Mouse (Mus musculus): Measurements from ENCODE around the gene Gm20518.

Gene Gm20518

DNA sequence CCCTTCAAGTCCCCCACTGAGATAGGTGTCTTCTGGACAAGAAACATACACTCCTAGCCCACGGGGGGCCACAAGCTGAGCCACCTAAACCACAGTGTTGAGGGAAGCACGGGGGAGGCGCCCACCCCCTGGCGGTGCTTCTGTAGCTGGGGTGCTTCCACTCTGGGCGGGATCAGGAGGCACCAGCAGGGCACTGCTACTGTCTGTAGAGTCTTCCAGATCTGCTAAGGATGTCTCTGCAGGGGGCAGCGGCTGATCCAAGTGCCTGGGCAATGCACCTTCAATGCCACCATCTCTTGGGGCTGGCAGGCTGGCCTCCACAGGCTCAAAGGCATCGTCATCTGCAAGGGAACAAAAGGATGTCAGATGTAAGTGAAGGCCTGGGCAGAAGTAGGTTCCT, 49.0 kb downstream of the Gm20518 start:
- DNase-seq (ENCODE audit: low spot score): no peak

GRCm38 (mm10) chr16:17839976-17840375, 51.5 kb downstream of the Gm20518 start:
- DNase-seq (ENCODE audit: low spot score): no peak

- no peak for DNase-seq (ENCODE audit: low spot score)
Observed at GRCm38 (mm10) chr16:17838051-17838450, 53.4 kb downstream of the Gm20518 start, which contains the start of gene Car15. Gene Car15, minus strand, starts transcription at chr16:17838364.

GRCm38 (mm10) chr16:17835481-17835880, 56.0 kb downstream of the Gm20518 start:
- no peak for DNase-seq (ENCODE audit: low spot score)

DNA sequence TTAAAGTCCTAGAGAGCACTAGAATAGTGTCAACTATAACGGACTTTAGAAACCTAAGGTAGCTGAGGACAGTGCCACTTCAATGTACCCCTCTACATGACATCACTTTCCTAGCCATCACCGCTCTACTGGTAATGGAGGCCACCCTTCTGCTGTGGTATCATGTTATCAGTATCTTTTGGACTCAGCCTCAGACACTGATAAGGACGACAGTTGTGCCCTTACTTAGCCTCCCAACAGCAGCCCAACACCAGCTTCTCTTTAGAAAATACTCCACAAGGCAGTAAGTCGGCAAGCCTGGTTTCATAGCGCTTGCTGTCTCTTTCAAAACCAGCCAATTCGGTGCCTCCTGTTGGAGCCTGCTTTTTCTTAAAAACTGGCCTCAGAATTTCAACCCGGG, 56.9 kb downstream of the Gm20518 start:
- no peak for DNase-seq (ENCODE audit: low spot score)

- no peak for DNase-seq (ENCODE audit: low spot score)
Observed at GRCm38 (mm10) chr16:17833681-17834399, 57.6 kb downstream of the Gm20518 start.

DNA sequence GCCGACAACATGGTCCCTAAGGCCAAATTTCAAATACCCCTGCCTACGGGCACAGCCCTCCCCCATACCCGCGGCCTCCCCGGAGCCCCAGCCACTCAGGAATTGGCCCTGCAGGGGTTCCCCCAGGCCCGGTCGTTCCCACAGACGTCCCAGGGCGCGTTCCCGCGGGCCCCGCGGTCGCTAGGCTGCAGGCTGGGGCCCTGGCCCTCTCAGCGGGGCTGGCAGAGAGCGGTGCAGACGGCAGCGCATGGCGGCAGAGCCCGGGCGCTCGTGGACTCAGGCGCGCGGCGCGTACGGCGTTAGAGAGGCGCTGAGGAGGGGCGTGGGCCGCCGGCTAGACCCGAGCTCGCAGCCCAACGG, 58.2 kb downstream of the Gm20518 start:
- no peak for DNase-seq (ENCODE audit: low spot score)

GRCm38 (mm10) chr16:17832821-17833220, 58.6 kb downstream of the Gm20518 start, which contains the start of gene B830017H08Rik:
Gene B830017H08Rik, plus strand, starts transcription at chr16:17833121.
- DNase-seq (ENCODE audit: low spot score): no peak

DNA sequence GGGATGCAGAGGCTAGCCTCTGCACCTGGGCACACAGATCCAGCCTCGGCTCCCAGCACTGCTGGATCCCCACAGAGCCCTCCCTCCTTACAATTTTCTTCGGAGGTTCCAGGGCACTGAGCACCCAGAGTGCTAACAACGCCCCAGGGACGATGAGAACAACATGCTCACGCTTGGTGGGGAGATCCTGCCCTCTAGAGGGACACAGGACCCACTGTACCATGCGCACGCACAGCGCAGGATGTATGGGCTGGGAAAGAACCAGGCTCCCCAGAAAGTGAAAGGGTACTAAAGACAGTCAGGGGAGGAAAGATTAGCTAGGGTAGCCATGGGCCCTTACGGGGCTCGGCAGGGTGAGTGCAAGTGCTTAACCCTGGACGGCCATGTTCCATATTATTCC, 59.7 kb downstream of the Gm20518 start:
- no peak for DNase-seq (ENCODE audit: low spot score)

GRCm38 (mm10) chr16:17830385-17831178, 60.9 kb downstream of the Gm20518 start:
- DNase-seq (ENCODE audit: low spot score): no peak

DNA sequence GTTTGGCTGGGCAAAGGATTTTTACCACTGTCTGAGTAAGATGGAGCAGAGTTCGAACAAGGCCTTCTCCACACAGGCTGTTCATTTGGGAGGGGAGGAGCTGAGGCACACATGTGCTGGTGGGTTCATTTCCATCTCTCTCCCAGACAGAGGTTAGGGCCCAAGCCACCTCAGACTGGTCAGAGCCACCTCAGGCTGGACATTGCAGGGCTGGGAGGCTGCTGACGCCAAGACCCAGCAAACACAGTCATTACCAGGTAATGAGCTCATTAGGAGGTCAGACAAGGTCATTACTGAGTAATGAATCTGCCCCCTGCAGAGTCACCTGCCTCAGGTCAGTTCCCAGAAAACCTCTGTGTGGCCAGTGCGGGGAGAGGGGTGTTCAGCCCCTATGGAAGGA, 62.6 kb downstream of the Gm20518 start:
- DNase-seq (ENCODE audit: low spot score): no peak

DNA sequence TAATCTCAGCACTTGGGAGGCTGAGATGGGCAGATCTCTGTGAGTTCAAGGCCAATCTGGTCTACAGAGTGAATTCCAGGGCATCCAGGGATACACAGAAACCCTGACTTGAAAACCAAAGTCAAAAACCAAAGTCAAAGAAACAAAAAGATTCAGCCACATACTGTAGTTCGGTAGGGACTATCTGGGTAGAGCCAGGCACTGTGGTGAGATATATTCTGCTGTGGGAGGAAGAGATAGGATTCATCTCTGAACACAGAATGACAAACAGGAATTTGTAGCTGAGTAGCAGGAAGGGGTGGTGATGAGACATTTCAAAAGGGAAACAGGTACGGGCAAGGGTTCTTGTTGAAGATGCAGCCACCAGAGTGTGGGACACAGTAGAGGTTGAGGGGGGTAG, 63.2 kb downstream of the Gm20518 start:
- DNase-seq (ENCODE audit: low spot score): no peak

DNA sequence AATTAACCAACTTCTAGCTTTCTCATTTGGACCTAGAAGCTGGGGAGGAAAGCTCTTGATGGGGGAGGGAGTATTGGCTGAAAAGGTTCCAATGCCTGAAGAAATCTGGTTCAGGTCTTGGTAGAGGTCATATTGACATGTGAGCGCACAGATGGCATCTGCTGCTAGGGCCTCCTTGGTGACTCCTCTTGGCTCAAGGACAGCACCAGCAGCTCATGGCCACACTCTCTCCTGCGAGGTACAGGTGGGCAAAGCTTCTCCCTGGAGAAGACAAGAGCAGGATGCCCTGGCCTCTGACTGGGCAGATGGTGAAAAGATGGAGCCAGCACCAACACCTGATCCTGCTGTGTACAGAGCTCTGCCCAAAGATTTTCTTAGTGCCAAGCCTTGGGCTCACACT, 65.0 kb downstream of the Gm20518 start:
- no peak for DNase-seq (ENCODE audit: low spot score)

DNA sequence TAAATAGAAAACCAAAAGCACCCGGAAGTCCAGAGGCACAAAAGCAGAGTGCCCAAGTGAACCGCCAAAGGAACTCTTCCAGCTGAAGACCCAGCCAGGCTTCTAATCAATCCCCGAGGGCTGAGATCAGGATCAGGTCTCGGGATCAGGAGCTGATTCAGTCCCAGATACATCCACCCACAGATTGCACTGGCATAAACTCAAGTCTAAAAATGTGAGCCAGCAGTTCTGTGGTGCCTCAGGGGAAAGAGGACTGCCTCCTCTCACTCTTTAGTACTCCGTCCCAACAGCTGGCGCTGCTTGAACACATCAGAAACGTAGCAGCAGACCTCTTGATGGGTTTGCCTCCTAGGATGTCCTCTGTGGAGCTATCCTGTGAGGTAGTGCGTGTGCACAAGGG, 74.9 kb downstream of the Gm20518 start:
- DNase-seq (ENCODE audit: low spot score): no peak

GRCm38 (mm10) chr16:17815411-17816402, 75.8 kb downstream of the Gm20518 start:
- peak; percentile 61 for DNase-seq (ENCODE audit: low spot score)

DNA sequence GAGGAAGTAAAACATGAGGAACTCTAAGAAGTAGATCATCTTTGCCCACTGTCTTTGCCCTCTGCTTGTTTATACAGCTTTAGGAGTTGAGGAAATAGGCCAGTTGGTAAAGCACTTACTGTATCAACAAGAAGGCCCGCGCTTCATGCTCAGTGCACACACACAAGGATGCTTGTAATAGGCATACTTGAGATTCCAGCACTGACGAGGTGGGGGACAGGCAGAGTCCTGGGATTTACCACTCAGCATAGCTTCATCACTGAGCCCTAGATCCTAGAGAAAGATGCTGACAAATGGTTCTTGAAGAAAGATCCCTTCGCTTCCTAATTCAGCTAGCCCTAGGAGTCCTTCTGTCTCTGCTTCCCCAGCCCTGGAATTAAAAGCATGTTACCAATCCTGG, 78.3 kb downstream of the Gm20518 start:
- DNase-seq (ENCODE audit: low spot score): no peak

- DNase-seq (ENCODE audit: low spot score): no peak
Observed at GRCm38 (mm10) chr16:17812120-17812519, 79.4 kb downstream of the Gm20518 start.

GRCm38 (mm10) chr16:17809711-17810110, 81.8 kb downstream of the Gm20518 start:
- DNase-seq (ENCODE audit: low spot score): no peak

DNA sequence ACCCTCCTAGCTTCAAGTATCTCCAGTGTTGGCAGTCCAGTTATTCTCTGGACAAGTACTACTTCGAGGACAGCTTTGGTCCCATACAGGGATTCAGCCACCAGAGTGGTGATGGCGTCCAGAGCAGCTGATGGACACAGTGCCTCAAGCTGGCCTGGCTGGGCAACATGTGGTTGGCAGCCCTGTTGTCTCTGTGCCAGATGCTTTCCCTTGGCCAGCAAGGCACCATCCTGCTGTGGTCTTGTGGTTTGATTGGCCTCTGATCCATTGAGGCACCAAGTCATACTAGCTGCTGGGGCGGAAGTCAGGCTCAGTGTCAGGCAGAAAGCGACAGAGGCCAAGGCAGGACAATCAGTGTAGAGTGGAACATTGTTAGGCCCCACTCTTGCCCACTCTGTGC, 82.3 kb downstream of the Gm20518 start:
- DNase-seq (ENCODE audit: low spot score): no peak

DNA sequence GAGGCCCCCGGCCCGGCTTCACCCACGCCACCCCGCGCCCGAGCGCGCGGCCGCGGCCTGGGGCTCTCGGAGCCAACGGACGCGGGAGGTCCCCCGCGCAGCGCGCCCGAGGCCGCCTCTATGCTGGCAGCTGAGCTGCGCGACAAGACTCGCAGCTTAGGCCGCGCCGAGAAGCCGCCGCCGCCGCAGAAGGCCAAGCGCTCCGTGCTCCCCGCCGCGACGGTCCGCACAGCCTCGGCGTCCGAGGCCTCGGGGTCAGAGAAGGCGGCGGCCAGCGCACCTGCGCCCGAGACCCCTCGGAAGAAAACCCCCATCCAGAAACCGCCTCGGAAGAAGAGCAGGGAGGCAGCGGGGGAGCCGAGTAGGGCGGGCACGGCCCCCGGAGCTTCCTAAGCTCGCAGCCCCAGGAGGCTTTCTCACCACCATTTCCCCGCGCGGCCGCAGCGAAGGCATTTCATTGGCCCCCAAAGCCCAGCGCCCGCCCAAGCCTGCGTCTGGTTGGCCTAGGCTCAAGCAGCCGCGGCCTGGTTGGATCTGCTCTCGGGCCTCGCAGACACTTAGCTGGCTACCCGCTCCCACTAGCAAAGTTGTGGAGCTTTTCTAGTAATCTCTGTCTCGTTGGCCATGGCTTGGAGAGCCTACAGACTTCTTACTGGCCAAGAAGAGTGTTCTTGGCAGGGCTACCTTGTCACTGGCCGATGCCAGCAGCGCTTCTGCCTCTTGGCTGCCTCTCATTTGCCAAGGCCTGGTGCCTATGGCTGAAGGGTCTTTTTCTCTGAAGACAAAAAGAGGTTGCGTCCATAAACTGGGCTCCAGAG, 84.1 kb downstream of the Gm20518 start:
- peak; percentile 70 for DNase-seq (ENCODE audit: low spot score)

DNA sequence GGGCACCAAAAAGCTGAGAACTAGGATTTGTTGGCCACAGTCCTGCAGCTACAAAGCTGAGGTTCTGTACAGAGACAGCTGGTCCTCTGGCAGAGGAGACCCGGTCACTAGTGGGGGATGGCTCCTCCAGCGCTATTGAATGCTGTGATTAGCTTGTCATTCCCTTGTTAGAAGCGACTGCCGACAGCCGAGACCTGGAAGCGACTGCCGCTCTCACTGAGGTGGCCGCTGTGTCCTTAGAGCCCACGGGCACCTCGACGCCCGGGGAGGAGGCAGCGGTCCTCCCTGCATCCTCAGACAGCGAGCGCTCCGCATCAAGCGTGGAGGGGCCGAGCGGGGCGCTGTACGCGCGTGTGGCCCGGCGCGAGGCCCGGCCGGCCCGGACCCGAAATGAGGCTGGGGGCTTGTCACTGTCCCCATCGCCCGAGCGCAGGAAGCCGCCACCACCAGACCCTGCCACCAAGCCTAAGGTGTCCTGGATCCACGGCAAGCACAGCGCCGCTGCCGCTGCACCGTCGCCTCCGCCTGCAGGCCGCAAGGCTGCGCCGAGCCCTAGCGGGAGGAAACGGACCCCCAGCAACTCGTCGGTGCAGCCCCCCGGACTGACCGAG, 84.8 kb downstream of the Gm20518 start:
- no peak for DNase-seq (ENCODE audit: low spot score)
